Mouse (Mus musculus): Measurements from ENCODE around the gene Tnni1. TPM values are rescaled to one million over a fixed set of nuclear protein-coding genes. Genes with fewer than 3 reads are reported as not detected.

Tnni1 gene
- polyA plus RNA-seq, 1 experiment: 1.3 TPM

DNA sequence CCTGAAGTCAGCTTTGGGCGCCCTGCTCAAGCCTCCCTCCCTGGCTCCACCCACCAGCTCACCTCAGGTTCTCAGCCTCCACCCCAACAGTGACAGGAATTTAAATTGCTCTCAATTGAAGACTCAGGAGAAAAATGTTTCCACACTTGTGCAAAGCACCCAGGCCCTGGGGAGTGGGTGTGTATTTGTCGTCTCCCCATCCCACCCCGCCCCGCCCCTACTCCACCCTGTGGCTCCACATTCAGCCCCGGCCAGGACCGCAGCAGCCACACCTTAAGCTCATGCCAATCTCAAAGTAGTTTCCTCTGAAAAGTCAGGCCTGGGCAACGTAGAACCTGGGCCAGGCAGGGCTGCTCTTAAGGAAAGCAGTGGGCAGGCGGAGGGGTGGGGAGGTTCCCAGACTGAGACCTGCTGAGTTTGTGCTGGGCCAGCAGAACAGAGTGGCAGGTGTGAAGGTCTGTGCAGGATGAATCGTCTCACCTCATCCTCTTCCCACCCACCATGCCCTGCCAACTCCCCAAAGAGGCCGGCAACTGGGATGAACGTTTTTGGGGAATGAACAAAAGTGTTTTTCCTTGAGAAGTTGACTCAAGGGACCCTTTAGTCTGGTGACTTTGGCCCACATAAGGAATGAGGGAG is 78.0 kb downstream of the Tnni1 start:
- TF ChIP-seq CTCF (IDR thresholded peaks at IDR 0.05; ENCODE audit: extremely low read depth, insufficient read depth, insufficient read length, insufficient replicate concordance): no peak
- no peak for TF ChIP-seq POLR2A (IDR thresholded peaks at IDR 0.05; ENCODE audit: low read depth, low read length)
- Histone ChIP-seq H3K4me3 (ENCODE audit: extremely low read depth, insufficient read depth, insufficient read length) (no peak overlapping the region), H3K27ac (ENCODE audit: insufficient read depth, low read length) (no peak overlapping the region), H3K36me3 (ENCODE audit: control insufficient read depth, insufficient read depth, low read length) (no peaks in the 10 kb centered on the region), H3K4me1 (ENCODE audit: control insufficient read depth, insufficient read depth, insufficient read length) (no peaks in the 10 kb centered on the region), H3K27me3 (ENCODE audit: control insufficient read depth, insufficient read depth, low read length) (no peaks in the 10 kb centered on the region)
- DNase-seq (ENCODE audit: low read depth in 1 of 2, low spot score in 2 of 2): no peak
- WGBS: 78% methylated on average over 11 of the region's 11 CpGs

GRCm38 (mm10) chr1:135858533-135858932 is 79.3 kb downstream of the Tnni1 start:
- no peaks in the 10 kb centered on the region for H3K36me3 ChIP-seq (ENCODE audit: control insufficient read depth, insufficient read depth, low read length)
- H3K4me1 ChIP-seq (ENCODE audit: control insufficient read depth, insufficient read depth, insufficient read length): no peaks in the 10 kb centered on the region
- H3K4me3 ChIP-seq (ENCODE audit: extremely low read depth, insufficient read depth, insufficient read length): no peak overlapping the region
- 92% methylated on average over 7 of the region's 7 CpGs for WGBS
- no peak for DNase-seq (ENCODE audit: low read depth in 1 of 2, low spot score in 2 of 2)
- no peaks in the 10 kb centered on the region for H3K27me3 ChIP-seq (ENCODE audit: control insufficient read depth, insufficient read depth, low read length)
- no peak overlapping the region for H3K27ac ChIP-seq (ENCODE audit: insufficient read depth, low read length)
- TF ChIP-seq CTCF (IDR thresholded peaks at IDR 0.05; ENCODE audit: extremely low read depth, insufficient read depth, insufficient read length, insufficient replicate concordance) (no peak), POLR2A (IDR thresholded peaks at IDR 0.05; ENCODE audit: low read depth, low read length) (no peak)

Other genes with a start within 250 kb of the Tnni1 start
- gene Nav1, start 172.1 kb upstream of the Tnni1 start, polyA plus RNA-seq (2012; rRNA removed): 15.0 and 16.3 TPM in 2 replicates
- 174 and 192 TPM in 2 replicates for gene Csrp1, start 59.4 kb upstream of the Tnni1 start, polyA plus RNA-seq (2012; rRNA removed)
- gene Phlda3, start 13.3 kb upstream of the Tnni1 start, polyA plus RNA-seq (2012; rRNA removed): 17.5 and 18.9 TPM in 2 replicates
- 3.1 and 5.1 TPM in 2 replicates for gene Lad1, start 39.2 kb downstream of the Tnni1 start, polyA plus RNA-seq (2012; rRNA removed)
- gene Tnnt2, start 56.9 kb downstream of the Tnni1 start, polyA plus RNA-seq (2012; rRNA removed): 0.52 and 0.75 TPM in 2 replicates
- not detected in 2 replicates for gene Pkp1, start 139.8 kb downstream of the Tnni1 start, polyA plus RNA-seq (2012; rRNA removed)
- gene Igfn1, start 226.9 kb downstream of the Tnni1 start, polyA plus RNA-seq (2012; rRNA removed): 0.41 TPM in 1 of 2 replicates, not detected in the other
- 27.3 and 34.1 TPM in 2 replicates for gene Tmem9, start 228.7 kb downstream of the Tnni1 start, polyA plus RNA-seq (2012; rRNA removed)